Mouse (Mus musculus): Measurements from ENCODE around the gene A830018L16Rik.
"Not testable (repeated sequence)": the region's sequence is repeated elsewhere in the genome, so short reads cannot be mapped to it uniquely, and the experiment has no call there.

Gene A830018L16Rik

GRCm38 (mm10) chr1:11413894-11414556 is at the start of gene A830018L16Rik:
TSS of gene A830018L16Rik (plus strand) at chr1:11414105.
- DNase-seq: peak; percentile 42

- no peak for DNase-seq
Observed at GRCm38 (mm10) chr1:11385846-11386245, 28.1 kb upstream of the A830018L16Rik start.

- no peak for DNase-seq
Observed at GRCm38 (mm10) chr1:11395408-11395807, 18.5 kb upstream of the A830018L16Rik start.

GRCm38 (mm10) chr1:11395996-11396736 is 17.7 kb upstream of the A830018L16Rik start:
- no peak for DNase-seq

- DNase-seq: no peak
Observed at GRCm38 (mm10) chr1:11401159-11401558, 12.7 kb upstream of the A830018L16Rik start.

- no peak for DNase-seq
Observed at GRCm38 (mm10) chr1:11405527-11405926, 8.4 kb upstream of the A830018L16Rik start.

GRCm38 (mm10) chr1:11406026-11406425 is 7.9 kb upstream of the A830018L16Rik start:
- no peak for DNase-seq

- peak; percentile 14 for DNase-seq
Observed at GRCm38 (mm10) chr1:11414560-11414959, 655 bp downstream of the A830018L16Rik start.

GRCm38 (mm10) chr1:11427310-11427709 is 13.4 kb downstream of the A830018L16Rik start:
- DNase-seq: no peak

- DNase-seq: no peak
Observed at GRCm38 (mm10) chr1:11458353-11458752, 44.4 kb downstream of the A830018L16Rik start.

- no peak for DNase-seq
Observed at GRCm38 (mm10) chr1:11466325-11466724, 52.4 kb downstream of the A830018L16Rik start.

- no peak for DNase-seq
Observed at GRCm38 (mm10) chr1:11467065-11467643, 53.2 kb downstream of the A830018L16Rik start.

GRCm38 (mm10) chr1:11492936-11493335 is 79.0 kb downstream of the A830018L16Rik start:
- no peak for DNase-seq

GRCm38 (mm10) chr1:11501556-11501955 is 87.7 kb downstream of the A830018L16Rik start:
- no peak for DNase-seq

GRCm38 (mm10) chr1:11549810-11550209 is 135.9 kb downstream of the A830018L16Rik start:
- DNase-seq: not testable (repeated sequence)

- DNase-seq: no peak
Observed at GRCm38 (mm10) chr1:11565309-11565708, 151.4 kb downstream of the A830018L16Rik start.

- DNase-seq: no peak
Observed at GRCm38 (mm10) chr1:11566730-11567129, 152.8 kb downstream of the A830018L16Rik start.

GRCm38 (mm10) chr1:11567300-11567885 is 153.5 kb downstream of the A830018L16Rik start:
- DNase-seq: no peak

- no peak for DNase-seq
Observed at GRCm38 (mm10) chr1:11570274-11570673, 156.4 kb downstream of the A830018L16Rik start.

- DNase-seq: no peak
Observed at GRCm38 (mm10) chr1:11573462-11573861, 159.6 kb downstream of the A830018L16Rik start.

GRCm38 (mm10) chr1:11580026-11580425 is 166.1 kb downstream of the A830018L16Rik start:
- DNase-seq: no peak

- no peak for DNase-seq
Observed at GRCm38 (mm10) chr1:11588305-11588704, 174.4 kb downstream of the A830018L16Rik start.

GRCm38 (mm10) chr1:11650137-11650536 is 236.2 kb downstream of the A830018L16Rik start:
- DNase-seq: no peak
